Mouse (Mus musculus): ENCODE measurements around the gene Cul9. TPM values are rescaled to one million over a fixed set of nuclear protein-coding genes. Genes with fewer than 3 reads are reported as not detected.

Gene Cul9
- 0.48 and 0.79 TPM in 2 replicates for polyA plus RNA-seq (2012)

- no peak for TF ChIP-seq GATA1 (IDR thresholded peaks at IDR 0.05; ENCODE audit: low read length)
Measured at GRCm38 (mm10) chr17:46545813-46546564, at the start of gene Cul9. Gene Cul9 (minus strand): TSS chr17:46546388.

GRCm38 (mm10) chr17:46595336-46595735 lies 49.1 kb upstream of the Cul9 start:
- TF ChIP-seq GATA1 (IDR thresholded peaks at IDR 0.05; ENCODE audit: low read length): no peak

GRCm38 (mm10) chr17:46594606-46595005 lies 48.4 kb upstream of the Cul9 start:
- TF ChIP-seq GATA1 (IDR thresholded peaks at IDR 0.05; ENCODE audit: low read length): no peak

GRCm38 (mm10) chr17:46593124-46593523 lies 46.9 kb upstream of the Cul9 start:
- TF ChIP-seq GATA1 (IDR thresholded peaks at IDR 0.05; ENCODE audit: low read length): no peak

- TF ChIP-seq GATA1 (IDR thresholded peaks at IDR 0.05; ENCODE audit: low read length): no peak
Measured at GRCm38 (mm10) chr17:46591406-46591805, 45.2 kb upstream of the Cul9 start.

GRCm38 (mm10) chr17:46590439-46590838 lies 44.3 kb upstream of the Cul9 start:
- no peak for TF ChIP-seq GATA1 (IDR thresholded peaks at IDR 0.05; ENCODE audit: low read length)

- TF ChIP-seq GATA1 (IDR thresholded peaks at IDR 0.05; ENCODE audit: low read length): no peak
Measured at GRCm38 (mm10) chr17:46589635-46590314, 43.6 kb upstream of the Cul9 start.

- TF ChIP-seq GATA1 (IDR thresholded peaks at IDR 0.05; ENCODE audit: low read length): no peak
Measured at GRCm38 (mm10) chr17:46588913-46589312, 42.7 kb upstream of the Cul9 start.

GRCm38 (mm10) chr17:46588173-46588572 lies 42.0 kb upstream of the Cul9 start:
- TF ChIP-seq GATA1 (IDR thresholded peaks at IDR 0.05; ENCODE audit: low read length): no peak

GRCm38 (mm10) chr17:46586327-46586726 lies 40.1 kb upstream of the Cul9 start:
- TF ChIP-seq GATA1 (IDR thresholded peaks at IDR 0.05; ENCODE audit: low read length): no peak

GRCm38 (mm10) chr17:46578650-46579049 lies 32.5 kb upstream of the Cul9 start:
- TF ChIP-seq GATA1 (IDR thresholded peaks at IDR 0.05; ENCODE audit: low read length): no peak

- no peak for TF ChIP-seq GATA1 (IDR thresholded peaks at IDR 0.05; ENCODE audit: low read length)
Measured at GRCm38 (mm10) chr17:46576070-46576469, 29.9 kb upstream of the Cul9 start.

- no peak for TF ChIP-seq GATA1 (IDR thresholded peaks at IDR 0.05; ENCODE audit: low read length)
Measured at GRCm38 (mm10) chr17:46574535-46574934, 28.3 kb upstream of the Cul9 start.

GRCm38 (mm10) chr17:46571005-46571404 lies 24.8 kb upstream of the Cul9 start:
- TF ChIP-seq GATA1 (IDR thresholded peaks at IDR 0.05; ENCODE audit: low read length): no peak

GRCm38 (mm10) chr17:46559146-46559545 lies 13.0 kb upstream of the Cul9 start:
- no peak for TF ChIP-seq GATA1 (IDR thresholded peaks at IDR 0.05; ENCODE audit: low read length)

- TF ChIP-seq GATA1 (IDR thresholded peaks at IDR 0.05; ENCODE audit: low read length): no peak
Measured at GRCm38 (mm10) chr17:46558151-46558550, 12.0 kb upstream of the Cul9 start.

- TF ChIP-seq GATA1 (IDR thresholded peaks at IDR 0.05; ENCODE audit: low read length): no peak
Measured at GRCm38 (mm10) chr17:46556584-46556945, 10.4 kb upstream of the Cul9 start.
